Mouse (Mus musculus): ENCODE data around the gene Sbno2.
A peak's percentile ranks its signal among the peaks of the same experiment; 100 is the strongest.

GRCm38 (mm10) chr10:80074813-80075601, 30.4 kb downstream of the Sbno2 start:
- TF ChIP-seq CTCF (IDR thresholded peaks at IDR 0.05; ENCODE audit: low read depth) (peak; percentile 73), EP300 (IDR thresholded peaks at IDR 0.05; ENCODE audit: low read depth) (peak; percentile 84)
